Mouse (Mus musculus) bone marrow macrophage, adult 2 months (primary cell): ENCODE results near the gene Tubgcp2.

Experiments used
- CTCF ChIP-seq: IDR thresholded peaks from 2 replicates; pipeline ENCODE4 v1.5.1; 2012; ENCODE audit warnings: low read depth, mild to moderate bottlenecking, low read length, moderate library complexity
- POLR2A ChIP-seq: IDR thresholded peaks from 2 replicates; pipeline ENCODE4 v1.6.1; 2012; ENCODE audit warnings: mild to moderate bottlenecking, low read depth, low read length, borderline replicate concordance

DNA sequence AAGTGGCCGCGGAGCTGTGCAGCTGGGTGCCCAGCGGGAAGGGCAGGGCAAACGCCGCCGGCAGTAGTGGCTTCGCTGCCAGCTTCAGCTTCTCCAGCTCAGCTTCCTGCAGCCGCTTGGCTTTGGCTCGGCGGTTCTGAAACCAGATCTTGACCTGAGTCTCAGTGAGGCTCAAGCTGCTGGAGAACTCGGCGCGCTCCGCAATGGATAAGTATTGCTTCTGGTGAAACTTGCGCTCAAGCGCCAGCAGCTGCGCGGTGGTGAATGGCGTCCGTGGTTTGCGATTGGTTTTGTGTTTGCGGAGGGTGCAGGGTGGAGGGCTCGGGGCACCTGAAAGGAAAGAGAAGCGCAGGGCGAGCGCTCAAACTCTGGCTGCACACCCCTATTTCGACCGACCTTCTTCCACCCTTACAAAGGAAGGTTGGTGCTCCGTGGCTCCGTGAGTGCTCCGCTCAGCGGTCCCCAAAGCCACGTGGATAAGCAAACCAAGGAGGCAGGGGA lies 11.4 kb upstream of the Tubgcp2 start:
- TF ChIP-seq CTCF (no peak), POLR2A (no peak)
